Mouse (Mus musculus) embryonic facial prominence, embryonic 14.5 days (tissue): Measurements from ENCODE around the gene Rad51b. TPM values are rescaled to one million over a fixed set of nuclear protein-coding genes. Genes with fewer than 3 reads are reported as not detected.
A peak's percentile ranks its signal among the peaks of the same experiment; 100 is the strongest.

ENCODE experiments used
- ATAC-seq: fragments of 200-750 bp; cut with Nextera tagmentation; 2 replicates; pipeline ENCODE4 v1.8.0; 2017; ENCODE audit warnings: low read depth, moderate number of reproducible peaks, moderate TSS enrichment
- DNase-seq: peaks from one replicate; pipeline ENCODE4 v3.0.0-alpha.2; 2015; ENCODE audit warnings: low spot score
- H3K27ac ChIP-seq: fragments of 300-500 bp; sonication (generic); replicated peaks from 2 replicates; pipeline ENCODE4 v1.5.1; 2014; ENCODE audit warnings: low read depth, mild to moderate bottlenecking, low read length, moderate library complexity
- H3K27me3 ChIP-seq: fragments of 300-500 bp; sonication (generic); replicated peaks from 2 replicates; pipeline ENCODE4 v1.6.1; 2014; ENCODE audit warnings: low read length; ENCODE audit not compliant: control insufficient read depth, insufficient read depth
- H3K36me3 ChIP-seq: fragments of 300-500 bp; sonication (generic); 2 replicates; pipeline ENCODE4 v1.6.1; 2014; ENCODE audit warnings: low read length, mixed read lengths; ENCODE audit not compliant: control insufficient read depth, insufficient read depth
- H3K4me1 ChIP-seq: fragments of 300-500 bp; sonication (generic); 2 replicates; pipeline ENCODE4 v1.6.1; 2014; ENCODE audit warnings: antibody characterized with exemption, low read length; ENCODE audit not compliant: control insufficient read depth, insufficient read depth
- H3K4me2 ChIP-seq: fragments of 300-500 bp; sonication (generic); 2 replicates; pipeline ENCODE4 v1.6.1; 2014; ENCODE audit warnings: low read depth, mild to moderate bottlenecking, low read length, moderate library complexity, mixed read lengths
- H3K4me3 ChIP-seq: fragments of 300-500 bp; sonication (generic); 2 replicates; pipeline ENCODE4 v1.5.1; 2014; ENCODE audit warnings: low read depth, mild to moderate bottlenecking, low read length
- H3K9ac ChIP-seq: fragments of 300-500 bp; sonication (generic); 2 replicates; pipeline ENCODE4 v1.6.1; 2014; ENCODE audit warnings: low read depth, mild to moderate bottlenecking, low read length, moderate library complexity, mixed read lengths
- H3K9me3 ChIP-seq: fragments of 300-500 bp; sonication (generic); 2 replicates; pipeline ENCODE4 v1.6.1; 2016; ENCODE audit warnings: low read length; ENCODE audit not compliant: control insufficient read depth
- WGBS: fragments of 180-500 bp; shearing (Covaris S2); extraction: QIAGEN DNeasy Blood & Tissue Kit; methylation state at CpG from one replicate; pipeline ENCODE4 v1.1.7; 2014; 5-methylcytosine and 5-hydroxymethylcytosine counted together
- polyA plus RNA-seq: library from polyadenylated mRNA; unstranded; fragments of >200 nt; fragmentation: Nextera tagmentation; extraction: Ambion mirVana; gene quantifications from 2 replicates; pipeline ENCODE4 v1.2.1, GENCODE M21; 2014

The Rad51b gene
- polyA plus RNA-seq, 1 experiment from 2014 or later = 5.1 TPM

DNA sequence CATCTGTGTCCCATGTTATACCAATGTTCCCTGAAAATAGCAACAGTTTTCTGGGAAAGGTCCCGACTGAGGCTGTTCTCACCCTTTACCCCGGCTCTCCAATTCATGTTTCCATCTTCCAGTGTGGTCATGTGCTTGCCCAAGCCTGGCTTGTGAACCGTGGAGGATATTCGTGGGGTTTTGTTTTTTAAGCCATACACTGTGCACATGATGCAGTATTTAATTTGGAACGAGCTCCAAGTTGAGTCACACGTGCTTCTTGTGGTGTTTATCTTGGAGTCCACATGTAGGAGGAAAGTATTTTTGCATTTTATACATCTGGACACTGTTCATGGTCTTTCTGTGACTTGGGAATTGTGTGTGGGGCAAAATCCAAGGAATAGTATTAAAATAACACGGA lies 57.5 kb downstream of the Rad51b start:
- ATAC-seq = peak; percentile 74
- 44% methylated on average over 7 of the region's 7 CpGs for WGBS
- Histone ChIP-seq H3K4me1 (peaks cover 28% of the 10 kb centered on the region), H3K4me3 (no peak overlapping the region), H3K4me2 (no peak overlapping the region), H3K9ac (no peak overlapping the region), H3K27me3 (no peaks in the 10 kb centered on the region), H3K9me3 (no peaks in the 10 kb centered on the region), H3K27ac (peak overlapping the region; percentile 46), H3K36me3 (no peaks in the 10 kb centered on the region)
- peak; percentile 81 for DNase-seq

DNA sequence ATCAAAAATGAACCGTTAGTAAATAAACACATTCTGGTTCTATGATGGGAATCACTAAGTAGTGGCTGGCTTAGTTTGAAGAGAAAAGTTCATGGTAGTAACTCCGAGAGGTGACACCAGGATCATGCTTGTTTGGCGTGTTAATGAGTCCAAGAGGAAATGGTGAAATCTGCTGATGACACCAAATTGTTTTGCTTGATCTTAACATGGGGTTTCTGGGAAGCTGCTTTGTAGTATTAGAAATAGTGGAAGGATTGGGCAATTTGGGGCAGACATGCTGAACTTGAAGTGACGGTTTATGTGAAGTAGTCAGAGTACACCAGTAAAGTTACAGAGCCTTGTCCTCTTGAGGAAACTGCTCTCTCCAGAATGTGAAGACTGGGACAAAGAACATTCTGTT lies 59.1 kb downstream of the Rad51b start:
- Histone ChIP-seq H3K27me3 (no peaks in the 10 kb centered on the region), H3K9me3 (no peaks in the 10 kb centered on the region), H3K9ac (no peak overlapping the region), H3K4me3 (no peak overlapping the region), H3K36me3 (no peaks in the 10 kb centered on the region), H3K4me1 (peaks cover 28% of the 10 kb centered on the region), H3K4me2 (no peak overlapping the region), H3K27ac (no peak overlapping the region)
- 73% methylated on average over 4 of the region's 4 CpGs for WGBS
- DNase-seq = no peak
- ATAC-seq = no peak

DNA sequence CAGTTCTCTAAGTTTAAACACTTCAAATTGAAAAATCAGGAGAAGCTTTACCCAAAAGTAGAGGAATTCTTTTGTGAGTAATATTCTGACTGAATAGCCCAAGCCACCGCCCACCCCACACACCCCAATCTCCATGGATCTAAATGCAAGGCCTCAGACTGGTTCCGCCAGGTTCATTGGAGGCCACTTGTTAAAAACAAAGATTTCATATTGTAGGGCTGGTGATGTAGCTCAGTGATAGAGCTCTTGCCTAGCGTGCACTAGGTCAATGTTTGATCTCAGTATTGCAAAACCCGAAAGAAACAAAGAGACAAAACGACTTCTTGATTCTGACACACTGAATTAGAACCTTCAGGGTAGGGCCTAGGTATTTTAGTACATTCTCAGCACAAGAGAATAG lies 60.5 kb downstream of the Rad51b start:
- Histone ChIP-seq H3K36me3 (no peaks in the 10 kb centered on the region), H3K4me2 (no peak overlapping the region), H3K9me3 (no peaks in the 10 kb centered on the region), H3K9ac (no peak overlapping the region), H3K4me1 (peaks cover 24% of the 10 kb centered on the region), H3K27ac (no peak overlapping the region), H3K4me3 (no peak overlapping the region), H3K27me3 (no peaks in the 10 kb centered on the region)
- DNase-seq (no peak), ATAC-seq (no peak)
- WGBS = 84% methylated on average over 5 of the region's 5 CpGs

DNA sequence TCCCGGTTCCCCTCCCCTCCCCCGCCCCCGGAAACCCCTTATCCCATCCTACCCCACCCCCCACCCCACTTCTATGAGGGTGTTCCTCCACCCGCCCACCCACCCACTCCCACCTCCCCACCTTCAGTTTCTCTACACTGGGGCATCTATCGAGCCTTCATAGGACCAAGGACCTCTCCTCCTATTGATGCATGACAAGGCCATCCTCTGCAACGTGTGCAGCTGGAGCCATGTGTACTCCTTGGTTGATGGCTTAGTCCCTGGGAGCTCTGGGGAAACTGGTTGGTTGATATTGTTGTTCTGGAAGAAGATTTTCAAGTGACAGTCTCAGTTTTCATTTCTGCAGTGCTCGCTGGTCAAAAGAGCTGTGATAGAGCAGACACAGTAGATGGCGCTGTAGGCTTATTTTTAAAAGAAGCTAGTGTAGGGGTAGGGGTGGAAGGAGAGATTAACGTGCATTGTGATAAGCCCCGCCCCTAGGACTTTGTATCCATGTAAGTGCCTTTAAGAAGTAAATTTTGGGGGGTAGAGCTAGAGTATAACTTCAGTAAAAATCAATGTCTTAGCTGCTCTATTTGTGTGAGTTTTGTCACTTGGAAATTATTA lies 61.6 kb downstream of the Rad51b start:
- Histone ChIP-seq H3K9ac (no peak overlapping the region), H3K4me2 (no peak overlapping the region), H3K4me1 (peaks cover 19% of the 10 kb centered on the region), H3K27ac (no peak overlapping the region), H3K9me3 (no peaks in the 10 kb centered on the region), H3K4me3 (no peak overlapping the region), H3K36me3 (no peaks in the 10 kb centered on the region), H3K27me3 (no peaks in the 10 kb centered on the region)
- ATAC-seq (peak; percentile 90), DNase-seq (peak; percentile 94)
- 17% methylated on average over 10 of the region's 10 CpGs for WGBS

DNA sequence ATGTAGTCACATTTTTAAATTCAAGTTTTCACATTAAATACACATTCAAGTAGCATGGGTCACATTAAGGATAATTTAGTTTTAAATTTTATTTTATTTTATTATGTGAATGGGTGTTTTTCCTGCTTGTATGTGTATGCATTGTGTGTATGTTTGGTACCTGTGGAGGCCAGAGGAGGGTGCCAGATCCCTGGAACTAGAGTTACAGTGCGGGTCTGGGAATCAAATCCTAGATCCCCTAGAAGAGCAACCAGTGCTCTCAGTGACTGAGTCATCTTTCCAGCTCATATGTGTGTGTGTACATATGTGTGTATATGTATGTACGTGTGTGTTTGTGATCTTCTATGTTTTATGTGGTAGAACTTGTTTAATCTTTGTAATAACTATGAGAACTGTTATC lies 62.3 kb downstream of the Rad51b start:
- 97% methylated on average over 2 of the region's 2 CpGs for WGBS
- no peak for ATAC-seq
- Histone ChIP-seq H3K4me1 (peaks cover 12% of the 10 kb centered on the region), H3K4me2 (no peak overlapping the region), H3K9ac (no peak overlapping the region), H3K4me3 (no peak overlapping the region), H3K9me3 (no peaks in the 10 kb centered on the region), H3K27ac (no peak overlapping the region), H3K36me3 (no peaks in the 10 kb centered on the region), H3K27me3 (no peaks in the 10 kb centered on the region)
- DNase-seq = no peak

DNA sequence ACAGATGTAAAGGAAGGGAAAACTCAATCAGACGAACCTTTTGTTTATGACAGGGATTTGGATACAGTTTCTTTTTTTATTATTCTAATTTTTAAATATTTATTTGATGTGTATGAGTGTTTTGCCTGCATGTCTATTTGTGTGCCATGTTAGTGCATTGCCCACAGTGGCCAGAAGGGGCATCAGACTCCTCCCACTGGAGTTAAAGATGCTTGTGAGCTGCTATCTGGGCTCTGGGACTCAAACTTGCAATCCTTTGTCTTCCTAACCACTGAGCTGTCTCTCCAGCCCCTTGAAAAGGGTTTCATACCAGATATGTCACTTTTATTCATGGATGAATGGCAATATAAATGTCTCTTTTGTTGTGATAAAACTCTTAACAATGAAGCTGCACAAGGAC lies 65.1 kb downstream of the Rad51b start:
- Histone ChIP-seq H3K4me3 (no peak overlapping the region), H3K27ac (no peak overlapping the region), H3K9me3 (0 out of 2 replicates have a peak, but pooled peaks cover 3% of the 10 kb centered on the region), H3K9ac (no peak overlapping the region), H3K4me1 (0 out of 2 replicates have a peak, but pooled peaks cover 4% of the 10 kb centered on the region), H3K27me3 (no peaks in the 10 kb centered on the region), H3K4me2 (no peak overlapping the region), H3K36me3 (no peaks in the 10 kb centered on the region)
- DNase-seq (no peak), ATAC-seq (no peak)
- WGBS = 58% methylated on average over 1 of the region's 1 CpGs

DNA sequence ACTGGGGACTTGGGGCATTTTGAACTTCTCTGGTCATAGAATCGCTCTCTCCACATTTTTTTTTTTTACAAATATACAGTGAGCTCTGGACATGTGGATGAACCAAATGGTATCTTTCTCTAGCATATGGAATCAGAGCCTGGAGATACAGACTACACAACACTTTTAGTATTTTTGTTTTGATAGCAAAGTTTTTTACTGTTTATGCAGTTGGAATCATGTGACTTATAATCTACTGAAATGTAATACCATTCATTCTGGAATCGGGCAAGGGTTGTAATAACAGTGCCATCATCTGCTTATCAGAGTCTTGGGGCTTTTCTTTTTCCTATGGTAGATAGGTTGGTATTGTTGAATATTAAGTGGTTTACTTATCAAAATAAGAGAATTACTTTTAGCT lies 67.2 kb downstream of the Rad51b start:
- Histone ChIP-seq H3K4me1 (0 out of 2 replicates have a peak, but pooled peaks cover 4% of the 10 kb centered on the region), H3K27ac (no peak overlapping the region), H3K27me3 (no peaks in the 10 kb centered on the region), H3K9ac (no peak overlapping the region), H3K4me3 (no peak overlapping the region), H3K9me3 (0 out of 2 replicates have a peak, but pooled peaks cover 8% of the 10 kb centered on the region), H3K4me2 (no peak overlapping the region), H3K36me3 (no peaks in the 10 kb centered on the region)
- DNase-seq = no peak
- 83% methylated on average over 2 of the region's 2 CpGs for WGBS
- no peak for ATAC-seq

DNA sequence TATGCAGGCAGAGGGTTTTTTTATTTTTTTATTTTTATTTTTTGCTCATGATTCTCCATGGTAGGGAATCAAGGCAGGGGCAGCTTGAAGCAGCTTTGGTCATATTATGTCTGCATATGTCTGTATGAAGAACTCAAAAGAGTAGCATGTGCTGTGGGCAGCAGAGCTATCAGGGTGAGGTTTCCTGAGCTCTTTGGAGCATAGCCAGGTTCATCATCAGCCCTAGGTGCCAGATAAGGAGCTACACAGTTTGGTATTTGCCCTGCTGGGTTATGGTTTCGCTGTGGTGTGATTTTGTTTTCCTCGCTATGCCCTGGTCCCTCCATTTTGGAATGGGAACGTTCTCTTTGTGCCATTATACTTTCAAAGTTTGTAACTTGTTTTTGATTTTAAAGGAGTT lies 71.7 kb downstream of the Rad51b start:
- Histone ChIP-seq H3K36me3 (no peaks in the 10 kb centered on the region), H3K27ac (no peak overlapping the region), H3K4me3 (no peak overlapping the region), H3K4me2 (no peak overlapping the region), H3K9me3 (0 out of 2 replicates have a peak, but pooled peaks cover 8% of the 10 kb centered on the region), H3K4me1 (peaks cover 17% of the 10 kb centered on the region), H3K9ac (no peak overlapping the region), H3K27me3 (no peaks in the 10 kb centered on the region)
- WGBS = 82% methylated on average over 3 of the region's 3 CpGs
- no peak for DNase-seq
- no peak for ATAC-seq

DNA sequence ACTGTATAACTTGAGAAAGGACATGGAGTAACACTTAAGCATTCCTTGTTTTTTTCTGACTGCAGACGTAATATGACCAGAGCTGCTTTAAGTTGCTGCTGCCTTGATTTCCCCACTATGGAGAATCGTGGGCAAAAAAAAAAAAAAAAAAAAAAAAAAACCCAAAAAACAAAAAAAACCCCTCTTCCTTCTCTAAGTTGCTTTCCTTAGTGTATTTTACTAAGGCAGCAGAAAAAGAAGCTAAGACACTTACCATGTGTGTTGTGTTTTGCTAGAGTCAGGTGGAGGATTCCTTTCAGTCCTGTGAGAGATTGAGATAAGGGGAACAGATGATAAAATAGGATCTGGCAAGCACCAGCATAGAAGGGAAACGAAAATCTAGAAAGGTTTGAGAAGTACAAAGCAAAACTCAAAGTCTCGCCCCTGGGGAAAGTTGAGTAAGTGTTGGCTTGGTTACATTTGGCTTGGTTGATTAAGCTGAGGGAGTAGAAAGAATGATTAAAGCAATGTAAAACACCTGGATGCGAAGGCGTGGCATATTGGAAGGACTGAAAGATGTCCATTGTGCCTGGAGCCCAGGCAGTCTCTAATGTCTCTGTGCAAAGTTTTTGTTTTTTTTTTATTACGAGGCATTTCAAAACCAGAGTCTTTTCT lies 72.6 kb downstream of the Rad51b start:
- WGBS = 54% methylated on average over 7 of the region's 7 CpGs
- no peak overlapping the region for H3K4me2 ChIP-seq
- peaks cover 14% of the 10 kb centered on the region for H3K4me1 ChIP-seq
- no peak overlapping the region for H3K9ac ChIP-seq
- H3K27ac ChIP-seq = no peak overlapping the region
- no peaks in the 10 kb centered on the region for H3K27me3 ChIP-seq
- H3K36me3 ChIP-seq = no peaks in the 10 kb centered on the region
- H3K4me3 ChIP-seq = no peak overlapping the region
- DNase-seq = peak; percentile 87
- H3K9me3 ChIP-seq = 0 out of 2 replicates have a peak, but pooled peaks cover 8% of the 10 kb centered on the region
- peak; percentile 30; the same call in 1 of the 2 replicates for ATAC-seq
